ENCODE assay signal across 11 mouse cellular contexts in genomic region chr2:66819862-66820559, GRCm38 (mm10). TPM values are rescaled to one million over a fixed set of nuclear protein-coding genes. Genes with fewer than 3 reads are reported as not detected.
DNase-seq lines count a peak whose midpoint lies in the region; ATAC-seq and TF ChIP-seq lines count a peak whose summit lies in the region.
"Had no signal": no experiment of that assay in that cellular context is flagged by ENCODE, and none has a peak within 500 bp of the region (broad histone marks: within the 10 kb centered on the region; RNA-seq: fewer than 3 reads in every experiment).

No protein-coding gene starts in this region.

- ATAC-seq in Patski, result no peak
- peak; percentile 49; the same call in 1 of the 2 replicates for ATAC-seq in midbrain, embryonic 12.5 days (ENCODE audit: low FRiP score, low read depth)

- CTCF ChIA-PET in Patski (lab: Charles Lee), result no interaction called here

- peak; percentile 86 for TF ChIP-seq CTCF in layer of hippocampus, adult 2 months (conservative IDR thresholded peaks at IDR 0.05)
- TF ChIP-seq CTCF in E14TG2a.4 (conservative IDR thresholded peaks at IDR 0.05; ENCODE audit: low read length) (peak; percentile 48), Patski (IDR thresholded peaks at IDR 0.05) (peak; percentile 15)

- DNase-seq in layer of hippocampus, adult 2 months (ENCODE audit: low spot score in 2 of 2), result peak in 1 of 2 experiments; percentile 23
- no peak for DNase-seq in layer of hippocampus, adult 9-11 months
- no peak for DNase-seq in Patski (ENCODE audit: low read depth, low spot score)
- DNase-seq in T-cell, adult 2 months (ENCODE audit: low spot score), result no peak
- DNase-seq in heart, embryonic 10.5 days (ENCODE audit: low spot score), result no peak
- DNase-seq: cerebellum, adult 9-10 months; kidney, postnatal 14 days; thymus, adult 2 months had no signal

- no peaks in the 10 kb centered on the region for H3K36me3 ChIP-seq in E14TG2a.4 (ENCODE audit: insufficient read depth, low read length)
- no peaks in the 10 kb centered on the region for H3K36me3 ChIP-seq in midbrain, embryonic 12.5 days
- H3K36me3 ChIP-seq in heart, embryonic 10.5 days, result no peaks in the 10 kb centered on the region

- no peaks in the 10 kb centered on the region for H3K4me1 ChIP-seq in E14TG2a.4 (replicated peaks; ENCODE audit: low read depth, low read length)
- H3K4me1 ChIP-seq in midbrain, embryonic 12.5 days, result no peaks in the 10 kb centered on the region
- no peaks in the 10 kb centered on the region for H3K4me1 ChIP-seq in heart, embryonic 10.5 days

- no peak overlapping the region for H3K4me2 ChIP-seq in midbrain, embryonic 12.5 days (replicated peaks)

- POLR2A ChIA-PET in Patski (lab: Charles Lee), result no interaction called here

- no peak overlapping the region for H3K4me3 ChIP-seq in layer of hippocampus, adult 2 months
- no peak overlapping the region for H3K4me3 ChIP-seq in E14TG2a.4 (replicated peaks; ENCODE audit: low read length)
- no peak overlapping the region for H3K4me3 ChIP-seq in midbrain, embryonic 12.5 days
- no peak overlapping the region for H3K4me3 ChIP-seq in heart, embryonic 10.5 days

- H3K27ac ChIP-seq in layer of hippocampus, adult 2 months, result no peak overlapping the region
- no peak overlapping the region for H3K27ac ChIP-seq in midbrain, embryonic 12.5 days (replicated peaks)
- no peak overlapping the region for H3K27ac ChIP-seq in heart, embryonic 10.5 days

- 41% methylated on average over 7 of the region's 7 CpGs for WGBS in midbrain, embryonic 12.5 days
- WGBS in heart, embryonic 10.5 days, result 40% methylated on average over 7 of the region's 7 CpGs

- H3K27me3 ChIP-seq in E14TG2a.4 (ENCODE audit: insufficient read depth, low read length) (no peaks in the 10 kb centered on the region), Patski (no peaks in the 10 kb centered on the region)
- no peaks in the 10 kb centered on the region for H3K27me3 ChIP-seq in midbrain, embryonic 12.5 days
- H3K27me3 ChIP-seq in heart, embryonic 10.5 days (ENCODE audit: insufficient read depth, poor library complexity, severe bottlenecking), result no peaks in the 10 kb centered on the region

- H3K9me3 ChIP-seq in E14TG2a.4 (ENCODE audit: low read length), result no peaks in the 10 kb centered on the region
- no peaks in the 10 kb centered on the region for H3K9me3 ChIP-seq in midbrain, embryonic 12.5 days
- no peaks in the 10 kb centered on the region for H3K9me3 ChIP-seq in heart, embryonic 10.5 days

- in situ Hi-C loops in Patski (cut with MboI; ENCODE audit: low pct_unique_long_range_greater_than_20kb), result loop anchor here (25.0 kb wide), 1 partner anchor 1517 kb away; no protein-coding TSS in a partner anchor

- H3K9ac ChIP-seq in midbrain, embryonic 12.5 days (replicated peaks), result no peak overlapping the region

RNA-seq across cellular contexts. Expression of gene Scn7a, which starts 35.3 kb away (rescaled TPM):
- total RNA-seq in layer of hippocampus, adult 2 months (2021), result 1 to 10 TPM in 1 of 2 experiments, under 1 TPM in 1; 0.74 to 1.0 TPM
- not detected for polyA plus RNA-seq in Patski (2021)
- 0.37 and 0.39 TPM in 2 replicates for polyA plus RNA-seq in midbrain, embryonic 12.5 days (2016; fragmentation: Nextera tagmentation; extraction: Ambion mirVana)
- 0.83 and 0.96 TPM in 2 replicates for polyA plus RNA-seq in heart, embryonic 10.5 days (2016; fragmentation: Nextera tagmentation; extraction: Ambion mirVana)
- polyA plus RNA-seq: liver, embryonic 16.5 days had no signal

Comparison
In these comparisons a context has a peak if more than half of its experiments do, and no peak if none do; other contexts are left out.
1. CTCF ChIP-seq: peak in every context shown above with its lines; median percentile 86 in layer of hippocampus, adult 2 months; 48 in E14TG2a.4; 15 in Patski.